Mouse (Mus musculus): ENCODE measurements around the gene Tmem165.

DNA sequence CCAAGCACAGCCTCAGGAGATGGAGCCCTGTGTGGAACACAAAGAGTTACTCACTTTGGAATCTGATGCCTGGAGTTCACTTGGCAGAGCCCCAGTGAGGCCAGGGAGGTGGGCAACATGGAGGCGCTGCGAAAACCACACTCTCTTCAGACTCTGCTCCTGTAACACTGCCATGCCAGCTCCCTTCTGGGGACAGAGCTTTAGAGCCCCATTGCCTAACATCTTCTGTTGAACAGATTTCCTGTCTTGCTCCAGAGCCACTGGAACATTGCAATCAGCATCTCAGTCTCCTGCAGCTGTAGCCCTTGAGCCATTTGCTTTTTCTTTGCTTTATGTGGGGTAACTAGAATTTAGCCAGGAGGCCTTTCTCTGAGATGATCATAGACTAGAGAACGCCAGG lies 1.4 kb upstream of the Tmem165 start:
- TF ChIP-seq CTCF (IDR thresholded peaks at IDR 0.05) (no peak), EP300 (IDR thresholded peaks at IDR 0.05) (no peak)
